Mouse (Mus musculus): Measurements from ENCODE around the gene Vrk3.

The Vrk3 gene

DNA sequence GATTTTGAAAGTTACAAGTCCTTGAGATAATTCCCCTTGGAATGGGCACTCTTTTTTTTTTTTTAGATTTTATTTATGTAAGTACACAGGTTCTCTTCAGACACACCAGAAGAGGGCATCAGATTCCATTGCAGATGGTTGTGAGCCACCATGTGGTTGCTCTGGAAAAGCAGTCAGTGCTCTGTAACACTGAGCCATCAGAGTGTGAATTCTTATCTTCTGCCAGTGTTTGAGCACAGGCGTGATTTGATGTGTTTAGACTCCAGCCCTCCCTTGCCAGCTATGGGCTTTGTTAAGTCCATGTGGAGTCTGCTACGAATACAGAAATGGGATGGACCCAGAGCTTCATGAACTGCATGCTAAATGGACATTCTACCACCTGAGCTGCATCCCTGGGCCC is 70.0 kb downstream of the Vrk3 start:
- no peak for DNase-seq (ENCODE audit: low spot score in 2 of 2)

DNA sequence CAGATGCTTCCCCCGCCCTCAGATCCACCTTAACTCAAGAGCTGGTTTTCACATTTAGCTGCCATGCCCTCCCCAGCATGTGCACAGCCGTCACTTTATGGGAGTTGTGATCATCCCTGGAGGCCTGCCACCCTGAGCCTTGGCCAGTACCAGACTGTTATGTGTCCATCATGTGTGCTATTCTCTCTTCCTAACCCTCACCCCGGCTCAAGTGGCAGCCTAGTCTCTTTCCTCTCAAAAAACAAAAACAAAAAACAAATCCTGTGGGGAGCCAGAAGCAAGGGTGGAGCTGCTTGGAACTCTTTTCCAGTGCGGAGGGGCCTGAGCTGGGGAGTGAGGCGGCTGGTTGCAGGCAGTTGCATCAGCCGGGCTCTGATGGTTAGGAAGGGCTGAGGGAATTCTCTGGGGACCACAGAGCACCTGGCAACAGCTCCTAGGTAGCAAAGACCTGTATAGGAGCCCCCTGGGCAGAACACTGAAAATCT is 70.6 kb downstream of the Vrk3 start:
- no peak for DNase-seq (ENCODE audit: low spot score in 2 of 2)

DNA sequence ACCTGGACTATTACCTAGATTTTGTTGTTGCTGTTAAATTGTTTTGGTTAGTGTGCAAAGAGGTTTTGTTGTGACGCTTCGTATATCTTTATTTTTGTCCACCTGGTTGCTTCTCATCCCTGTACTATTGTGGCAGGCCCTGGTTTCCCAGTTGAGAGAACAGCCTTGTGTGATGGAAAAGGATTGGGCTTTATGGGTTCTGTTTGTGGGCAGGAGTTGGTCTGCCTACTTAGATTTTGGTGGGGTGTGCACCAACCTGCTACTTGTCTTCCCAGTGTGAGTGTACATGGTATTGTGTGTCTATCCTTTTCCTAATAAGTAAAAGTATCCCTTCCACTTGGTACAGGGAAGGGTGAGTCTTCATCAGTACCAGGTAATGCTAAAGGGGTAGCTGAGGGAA is 71.2 kb downstream of the Vrk3 start:
- no peak for DNase-seq (ENCODE audit: low spot score in 2 of 2)

DNA sequence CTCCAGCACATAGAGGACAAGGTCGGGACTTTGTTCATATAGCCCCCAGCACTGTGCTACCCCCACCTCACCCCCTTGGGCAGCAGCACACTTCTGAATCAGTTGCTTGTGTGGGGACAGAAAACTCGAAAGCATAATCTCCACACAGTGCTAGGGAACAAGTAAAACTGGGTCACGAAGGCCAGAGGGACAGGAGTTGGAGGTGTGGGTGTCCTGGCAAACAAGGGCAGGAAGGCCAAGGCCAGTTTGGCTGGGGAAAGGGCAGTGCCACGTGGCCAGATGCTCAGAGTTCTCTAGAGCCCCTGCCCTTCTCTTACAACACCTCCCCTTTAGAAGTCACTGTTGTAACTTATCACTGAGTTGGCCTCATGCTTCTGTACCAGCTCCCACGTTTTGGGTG is 71.7 kb downstream of the Vrk3 start:
- DNase-seq (ENCODE audit: low spot score in 2 of 2) = no peak

DNA sequence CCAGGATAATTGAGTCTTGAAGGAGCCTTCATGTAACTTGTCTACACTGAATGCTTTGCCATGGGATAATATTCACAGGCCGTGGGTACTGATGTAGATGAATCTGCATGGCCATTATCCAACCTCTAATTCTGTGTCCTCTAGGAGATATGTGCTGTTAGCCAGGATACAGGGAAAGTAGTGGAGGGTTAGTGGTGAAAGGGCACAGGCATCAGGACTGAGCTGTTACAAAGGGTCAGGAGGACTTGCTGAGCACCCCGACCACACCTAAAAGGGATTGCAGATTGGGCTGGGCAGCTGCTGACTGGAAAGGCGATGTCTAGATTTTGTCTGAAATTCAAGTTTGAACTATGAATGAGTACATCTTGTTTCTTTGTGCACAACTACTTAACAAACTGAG is 72.3 kb downstream of the Vrk3 start:
- no peak for DNase-seq (ENCODE audit: low spot score in 2 of 2)

DNA sequence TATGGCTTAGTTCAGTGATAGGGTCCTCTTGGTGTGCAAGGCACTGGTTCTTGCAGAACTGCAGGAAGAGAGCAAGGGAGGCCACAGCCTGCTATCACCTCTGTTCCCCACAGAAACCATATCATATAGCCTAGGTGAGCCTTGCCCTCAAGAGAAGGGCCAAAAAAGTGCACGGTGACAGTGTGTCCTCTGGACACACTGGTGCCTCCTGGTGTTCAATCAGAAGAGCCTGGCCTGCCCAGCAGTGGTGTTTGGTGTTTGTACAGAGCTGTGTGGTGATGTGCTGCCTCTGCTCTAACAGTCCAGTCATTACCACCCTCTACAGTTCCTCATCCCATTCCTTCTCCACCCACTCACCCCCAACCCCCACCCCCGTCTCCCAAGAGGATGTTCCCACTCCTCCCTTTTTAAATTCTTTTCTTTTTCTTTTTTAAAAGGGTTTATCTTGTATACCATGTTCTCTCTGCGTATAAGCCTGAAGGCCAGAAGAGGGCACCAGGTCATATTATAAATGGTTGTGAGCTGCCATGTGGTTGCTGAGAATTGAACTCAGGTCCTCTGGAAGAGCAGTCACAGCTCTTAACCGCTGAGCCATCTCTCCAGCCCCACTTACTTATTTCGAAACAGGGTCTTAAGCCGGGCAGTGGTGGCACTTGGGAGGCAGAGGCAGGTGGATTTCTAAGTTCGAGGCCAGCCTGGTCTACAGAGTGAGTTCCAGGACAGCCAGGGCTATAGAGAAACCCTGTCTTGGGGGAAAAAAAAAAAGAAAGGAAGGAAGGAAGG is 73.6 kb downstream of the Vrk3 start:
- no peak for DNase-seq (ENCODE audit: low spot score in 2 of 2)

DNA sequence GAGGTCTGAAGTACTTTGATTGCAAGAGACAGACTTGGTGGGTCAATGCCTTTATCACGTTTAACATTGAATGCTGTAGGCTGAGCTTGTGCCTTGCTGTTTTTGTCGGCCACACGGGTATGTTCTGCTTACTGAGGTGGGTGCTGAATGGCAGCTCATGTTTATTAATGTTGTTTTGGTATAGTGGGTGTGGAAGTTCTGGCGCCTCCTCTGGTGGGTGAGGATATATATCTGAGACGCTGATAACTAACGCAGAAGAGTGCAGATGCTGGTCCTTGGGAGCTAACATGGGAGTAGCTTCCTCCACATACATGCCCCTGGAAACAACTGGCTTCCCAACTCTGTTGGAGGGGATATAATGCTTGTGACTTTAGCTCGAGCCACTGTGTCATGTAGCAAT is 75.2 kb downstream of the Vrk3 start:
- no peak for DNase-seq (ENCODE audit: low spot score in 2 of 2)

DNA sequence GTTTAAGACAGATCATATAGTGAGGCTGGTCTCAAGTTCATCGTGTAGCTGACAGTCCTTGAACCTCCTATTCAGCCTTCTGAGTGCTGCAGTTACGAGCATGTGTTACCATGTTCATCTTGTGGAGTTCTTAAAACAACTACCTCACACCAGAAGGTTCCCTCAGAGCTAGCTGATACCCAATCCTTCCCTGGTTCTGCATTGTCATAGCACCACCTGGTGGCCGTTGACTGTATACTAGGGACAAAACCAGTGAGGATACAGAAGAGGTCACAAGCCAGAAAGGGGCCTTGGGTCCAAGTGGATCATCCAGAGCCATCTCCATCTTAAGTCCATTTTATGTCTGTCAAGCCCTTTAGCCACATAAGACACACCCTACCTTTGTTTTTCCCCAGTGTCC is 76.7 kb downstream of the Vrk3 start:
- DNase-seq (ENCODE audit: low spot score in 2 of 2) = peak; percentile 50 to 52

DNA sequence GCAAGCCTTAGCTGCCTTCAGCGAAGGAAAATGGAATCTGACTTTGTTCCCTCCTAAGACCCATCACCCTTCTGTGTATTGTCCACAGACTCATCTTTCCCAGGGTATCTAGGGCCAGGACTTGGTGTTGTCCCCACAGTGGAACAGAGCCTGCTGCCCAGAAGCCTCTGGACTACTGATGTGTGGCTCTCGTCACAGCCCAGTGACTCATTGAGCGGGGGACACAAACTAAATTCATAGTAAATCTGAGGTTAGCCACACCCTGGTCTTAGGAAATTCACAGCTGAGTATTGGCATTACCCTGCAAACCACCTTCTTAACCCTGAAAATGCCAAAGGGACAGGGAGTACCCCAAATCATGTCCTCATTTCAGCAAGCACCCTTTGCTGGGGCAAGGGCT is 78.6 kb downstream of the Vrk3 start:
- no peak for DNase-seq (ENCODE audit: low spot score in 2 of 2)
